Mouse (Mus musculus) B cell, adult 62 days (primary cell): ENCODE measurements around the gene Treh. TPM values are rescaled to one million over a fixed set of nuclear protein-coding genes. Genes with fewer than 3 reads are reported as not detected.

Experiments
- total RNA-seq: library from RNA; stranded (reverse); gene quantifications from 4 replicates; pipeline ENCODE4 v1.2.4, GENCODE M21; 2023

Treh gene
- not detected in 4 replicates for total RNA-seq

GRCm38 (mm10) chr9:44673005-44673404, at the start of gene Treh:
Gene Treh (plus strand): TSS chr9:44673233.

DNA sequence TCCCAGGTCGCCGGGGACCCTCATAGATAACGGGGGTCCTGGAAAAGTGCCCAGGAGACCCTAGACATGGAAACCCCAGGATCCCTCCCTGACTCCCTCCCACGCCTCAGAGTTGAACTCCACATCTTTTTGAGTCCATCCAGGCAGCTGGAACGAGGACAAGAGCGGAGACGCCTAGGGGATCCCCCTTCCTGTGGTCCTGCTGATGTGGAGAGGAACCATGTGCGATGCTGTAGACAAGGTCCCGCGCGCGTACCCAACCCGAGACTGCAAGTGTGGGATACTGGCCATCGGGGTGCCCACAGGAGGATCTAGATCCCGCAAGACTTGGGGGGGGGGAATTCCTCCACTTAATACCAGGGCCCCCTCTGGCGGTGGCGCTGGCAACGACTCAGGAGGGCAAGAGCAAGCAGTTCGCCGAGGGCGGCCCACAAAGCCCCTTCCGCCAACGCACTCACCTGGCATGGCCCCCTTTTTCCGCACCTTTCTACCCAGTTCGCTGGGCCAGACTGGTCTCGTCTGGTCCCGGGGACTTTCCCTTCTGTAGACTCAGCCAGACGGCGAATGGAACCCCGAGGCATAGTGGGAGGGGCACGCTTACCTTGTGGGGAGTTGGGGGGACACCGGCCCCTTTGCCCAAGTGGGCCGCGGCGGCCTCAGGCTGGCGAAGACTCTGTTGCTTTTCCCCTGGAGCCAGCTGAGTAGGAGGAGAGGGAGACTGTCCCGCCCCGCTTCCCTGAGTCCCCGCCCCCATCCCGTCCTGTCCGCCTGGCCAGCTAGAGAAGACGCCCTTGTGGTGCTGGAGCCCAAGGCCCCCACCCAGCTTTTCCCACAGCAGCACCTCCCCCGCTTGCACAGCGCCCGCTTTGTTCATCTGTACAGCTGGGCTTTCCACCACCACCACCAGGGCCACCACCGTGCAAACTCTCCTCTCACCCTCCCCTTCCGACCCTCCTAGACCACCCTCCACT, 61.8 kb downstream of the Treh start, which contains the start of gene Phldb1:
Phldb1 (minus strand) TSS at position 675 of the 971 bp plus-strand sequence.

Other genes starting within 250 kb of the Treh start
- gene Foxr1, start 232.1 kb upstream of the Treh start, total RNA-seq: not detected in 4 replicates
- not detected in 4 replicates for gene Upk2, start 218.3 kb upstream of the Treh start, total RNA-seq
- 95.6 to 104 TPM (median 102 TPM) in 4 replicates for gene Bcl9l, start 190.4 kb upstream of the Treh start, total RNA-seq
- gene Cxcr5, start 111.4 kb upstream of the Treh start, total RNA-seq: 251 to 279 TPM (median 270 TPM) in 4 replicates
- gene Ddx6, start 68.3 kb upstream of the Treh start, total RNA-seq: 298 to 313 TPM (median 307 TPM) in 4 replicates
- gene Phldb1, start 62.0 kb downstream of the Treh start, total RNA-seq: 0.76 TPM in 1 of 4 replicates, not detected in the others
- 133 to 144 TPM (median 140 TPM) in 4 replicates for gene Arcn1, start 94.6 kb downstream of the Treh start, total RNA-seq
- gene Ift46, start 94.7 kb downstream of the Treh start, total RNA-seq: 56.6 to 64.5 TPM (median 59.5 TPM) in 4 replicates
- 0.51 to 0.67 TPM (median 0.63 TPM) in 3 of 4 replicates, not detected in the other for gene Tmem25, start 126.1 kb downstream of the Treh start, total RNA-seq
- gene Ttc36, start 129.8 kb downstream of the Treh start, total RNA-seq: 2.6 to 4.9 TPM (median 4.3 TPM) in 4 replicates
- gene Kmt2a, start 208.1 kb downstream of the Treh start, total RNA-seq: 127 to 158 TPM (median 134 TPM) in 4 replicates
- gene Atp5l, start 247.5 kb downstream of the Treh start, total RNA-seq: 123 to 144 TPM (median 136 TPM) in 4 replicates